Mouse (Mus musculus) hindbrain, postnatal 0 days (tissue): Measurements from ENCODE around the gene Myf5. TPM values are rescaled to one million over a fixed set of nuclear protein-coding genes. Genes with fewer than 3 reads are reported as not detected.

Experiments
- ATAC-seq: fragments of 200-750 bp; cut with Nextera tagmentation; 2 replicates; pipeline ENCODE4 v1.8.0; 2017; ENCODE audit warnings: mild to moderate bottlenecking, moderate TSS enrichment, moderate library complexity
- DNase-seq: peaks from one replicate; pipeline ENCODE4 v3.0.0-alpha.2; 2015; ENCODE audit warnings: low spot score
- H3K27ac ChIP-seq: fragments of 300-500 bp; sonication (generic); 2 replicates; pipeline ENCODE4 v1.5.1; 2014; ENCODE audit warnings: mild to moderate bottlenecking
- H3K27me3 ChIP-seq: fragments of 300-500 bp; sonication (generic); 2 replicates; pipeline ENCODE4 v1.6.1; 2014; ENCODE audit warnings: low read length, mixed read lengths; ENCODE audit not compliant: insufficient read depth
- H3K36me3 ChIP-seq: fragments of 300-500 bp; sonication (generic); 2 replicates; pipeline ENCODE4 v1.6.1; 2014; ENCODE audit warnings: low read length, mixed read lengths; ENCODE audit not compliant: insufficient read depth
- H3K4me1 ChIP-seq: fragments of 300-500 bp; sonication (generic); 2 replicates; pipeline ENCODE4 v1.6.1; 2014; ENCODE audit warnings: antibody characterized with exemption, low read length, mixed read lengths; ENCODE audit not compliant: insufficient read depth
- H3K4me2 ChIP-seq: fragments of 300-500 bp; sonication (generic); 2 replicates; pipeline ENCODE4 v1.6.1; 2014; ENCODE audit warnings: low read depth, mild to moderate bottlenecking, low read length, moderate library complexity, mixed read lengths
- H3K4me3 ChIP-seq: fragments of 300-500 bp; sonication (generic); 2 replicates; pipeline ENCODE4 v1.5.1; 2014; ENCODE audit warnings: low read length
- H3K9ac ChIP-seq: fragments of 300-500 bp; sonication (generic); replicated peaks from 2 replicates; pipeline ENCODE4 v1.6.1; 2014; ENCODE audit warnings: mild to moderate bottlenecking, low read length, moderate library complexity, mixed read lengths
- H3K9me3 ChIP-seq: fragments of 300-500 bp; sonication (generic); 2 replicates; pipeline ENCODE4 v1.6.1; 2016; ENCODE audit warnings: low read length, mixed read lengths
- CTCF ChIP-seq: IDR thresholded peaks from 2 replicates; pipeline ENCODE4 v1.5.1; 2016; ENCODE audit warnings: antibody characterized with exemption, control low read depth, low read depth
- WGBS: fragments of 180-500 bp; shearing (Covaris S2); extraction: QIAGEN DNeasy Blood & Tissue Kit; methylation state at CpG from one replicate; pipeline ENCODE4 v1.1.7; 2014; 5-methylcytosine and 5-hydroxymethylcytosine counted together
- polyA plus RNA-seq: library from polyadenylated mRNA; unstranded; fragments of >200 nt; fragmentation: Nextera tagmentation; extraction: Ambion mirVana; gene quantifications from 2 replicates; pipeline ENCODE4 v1.2.1, GENCODE M21; 2015
- total RNA-seq: library from RNA; depleted of rRNA; stranded (reverse); fragments of >200 nt; gene quantifications from 2 replicates; pipeline ENCODE4 v1.2.3, GENCODE M21; 2014; rRNA removed

The Myf5 gene
- total RNA-seq (not detected in 2 replicates), polyA plus RNA-seq (not detected in 2 replicates)

DNA sequence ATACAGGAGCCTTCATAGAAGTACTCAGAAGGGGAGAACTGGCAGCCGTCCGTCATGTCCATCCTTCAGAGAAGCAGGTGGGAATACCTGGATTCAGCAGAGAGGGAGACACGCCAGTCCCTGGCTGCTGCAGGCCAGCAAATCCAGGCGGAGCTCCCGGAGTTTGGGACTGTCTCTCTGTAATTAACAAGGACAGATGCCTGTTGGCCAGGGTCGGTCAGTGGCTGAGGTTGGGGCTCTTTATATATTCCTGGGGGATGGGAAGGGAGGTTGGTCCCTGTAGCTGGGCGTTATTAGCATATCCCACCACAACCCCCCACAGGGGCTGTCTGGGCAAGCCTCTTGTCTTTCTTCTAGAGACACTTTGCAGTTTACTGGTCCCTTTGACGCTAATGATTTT, at the start of gene Myf5:
TSS of gene Myf5 (minus strand) at position 265 of the 400 bp plus-strand sequence.
- no peaks in the 10 kb centered on the region for H3K27me3 ChIP-seq
- ATAC-seq (no peak), DNase-seq (no peak)
- no peaks in the 10 kb centered on the region for H3K4me1 ChIP-seq
- no peak within 1 kb of the TSS for H3K9ac ChIP-seq
- no peak within 1 kb of the TSS for H3K4me2 ChIP-seq
- H3K4me3 ChIP-seq: no peak within 1 kb of the TSS
- no peaks in the 10 kb centered on the region for H3K9me3 ChIP-seq
- H3K27ac ChIP-seq: no peak within 1 kb of the TSS
- H3K36me3 ChIP-seq: no peaks in the 10 kb centered on the region
- WGBS: 79% methylated on average over 8 of the region's 8 CpGs
- TF ChIP-seq CTCF: no peak

DNA sequence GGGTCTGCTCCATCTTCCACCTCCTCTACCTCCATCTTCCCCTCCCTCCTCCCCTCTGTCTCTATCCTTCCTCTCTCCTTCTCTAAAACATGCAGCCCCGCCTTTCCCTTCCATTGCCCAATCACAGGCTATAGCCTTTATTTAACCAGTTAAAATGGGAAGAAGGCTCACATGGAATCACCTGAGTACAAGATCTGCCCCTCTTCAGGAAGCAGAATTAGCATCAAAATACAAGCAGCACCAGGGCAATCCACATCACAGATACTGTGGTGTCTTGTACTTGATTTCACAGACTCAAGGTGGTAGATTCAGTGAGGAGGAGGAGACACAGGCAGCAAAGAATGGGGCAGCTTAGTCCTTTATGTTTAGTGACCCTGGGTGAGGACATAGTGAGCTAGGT, 42.8 kb upstream of the Myf5 start:
- Histone ChIP-seq H3K4me3 (no peak overlapping the region), H3K9me3 (no peaks in the 10 kb centered on the region), H3K9ac (no peak overlapping the region), H3K4me2 (no peak overlapping the region), H3K36me3 (no peaks in the 10 kb centered on the region), H3K4me1 (no peaks in the 10 kb centered on the region), H3K27me3 (no peaks in the 10 kb centered on the region), H3K27ac (no peak overlapping the region)
- DNase-seq (no peak), ATAC-seq (no peak)
- TF ChIP-seq CTCF: no peak
- 81% methylated on average over 1 of the region's 1 CpGs for WGBS

- Histone ChIP-seq H3K4me3 (no peak overlapping the region), H3K36me3 (no peaks in the 10 kb centered on the region), H3K9ac (no peak overlapping the region), H3K4me2 (no peak overlapping the region), H3K4me1 (no peaks in the 10 kb centered on the region), H3K9me3 (no peaks in the 10 kb centered on the region), H3K27ac (no peak overlapping the region), H3K27me3 (no peaks in the 10 kb centered on the region)
- WGBS: 72% methylated on average over 5 of the region's 5 CpGs
- DNase-seq: peak; percentile 17
- no peak for TF ChIP-seq CTCF
- ATAC-seq: no peak
Measured at GRCm38 (mm10) chr10:107519216-107519615, 33.3 kb upstream of the Myf5 start.

DNA sequence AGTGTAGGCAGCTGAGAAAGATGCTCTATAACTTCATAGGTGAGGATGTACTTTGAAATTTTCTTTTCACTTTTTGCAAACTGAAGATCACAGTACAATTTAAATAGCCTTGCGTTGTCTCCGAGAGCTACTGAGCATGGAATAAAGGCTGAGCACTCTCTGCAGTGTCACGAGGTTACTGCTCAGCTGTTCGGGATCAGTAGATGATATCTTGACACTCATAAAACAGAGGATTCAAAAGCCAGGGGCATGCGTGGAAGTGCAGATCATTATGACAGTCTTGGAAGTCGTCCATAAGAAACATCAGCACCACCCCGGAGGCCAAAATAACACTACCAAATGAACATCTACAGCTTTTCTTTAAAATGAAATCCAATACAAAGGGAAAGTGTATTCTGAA, 30.7 kb upstream of the Myf5 start:
- TF ChIP-seq CTCF: no peak

GRCm38 (mm10) chr10:107514735-107515134, 28.8 kb upstream of the Myf5 start:
- Histone ChIP-seq H3K4me3 (no peak overlapping the region), H3K36me3 (no peaks in the 10 kb centered on the region), H3K4me1 (no peaks in the 10 kb centered on the region), H3K9me3 (no peaks in the 10 kb centered on the region), H3K9ac (no peak overlapping the region), H3K4me2 (no peak overlapping the region), H3K27me3 (no peaks in the 10 kb centered on the region), H3K27ac (no peak overlapping the region)
- WGBS: 88% methylated on average over 7 of the region's 7 CpGs
- no peak for DNase-seq
- no peak for ATAC-seq
- no peak for TF ChIP-seq CTCF

More for the DNA sequence above, 30.7 kb upstream of the Myf5 start:
- DNase-seq (no peak), ATAC-seq (no peak)
- Histone ChIP-seq H3K27me3 (no peaks in the 10 kb centered on the region), H3K9ac (no peak overlapping the region), H3K9me3 (no peaks in the 10 kb centered on the region), H3K4me1 (no peaks in the 10 kb centered on the region), H3K27ac (no peak overlapping the region), H3K36me3 (no peaks in the 10 kb centered on the region), H3K4me3 (no peak overlapping the region), H3K4me2 (no peak overlapping the region)
- WGBS: 71% methylated on average over 7 of the region's 7 CpGs

DNA sequence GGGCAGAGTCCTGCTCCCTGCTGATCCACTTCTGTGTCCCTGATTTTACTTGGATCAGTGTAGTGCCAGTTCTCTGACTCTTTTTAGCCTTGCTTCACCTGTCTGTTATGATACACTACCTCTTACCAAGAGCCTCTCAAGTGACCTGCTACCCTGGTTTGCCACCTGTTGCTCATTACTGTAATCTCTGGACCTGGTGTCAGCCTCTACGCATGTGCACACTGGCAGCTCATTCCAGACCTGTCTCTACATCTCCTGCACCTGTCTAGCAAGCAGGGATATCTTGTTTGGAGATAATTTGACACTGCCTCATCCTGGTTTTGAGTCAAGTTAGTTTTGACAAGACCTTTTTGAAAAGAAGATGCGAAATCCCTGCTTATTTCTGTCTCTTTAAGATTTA, 20.5 kb upstream of the Myf5 start:
- Histone ChIP-seq H3K9me3 (no peaks in the 10 kb centered on the region), H3K9ac (no peak overlapping the region), H3K36me3 (no peaks in the 10 kb centered on the region), H3K27me3 (no peaks in the 10 kb centered on the region), H3K4me3 (no peak overlapping the region), H3K4me2 (no peak overlapping the region), H3K27ac (no peak overlapping the region), H3K4me1 (no peaks in the 10 kb centered on the region)
- DNase-seq (no peak), ATAC-seq (no peak)
- TF ChIP-seq CTCF: no peak
- WGBS: 91% methylated on average over 2 of the region's 2 CpGs

- H3K4me3 ChIP-seq: no peak overlapping the region
- no peak overlapping the region for H3K4me2 ChIP-seq
- no peak overlapping the region for H3K27ac ChIP-seq
- H3K27me3 ChIP-seq: no peaks in the 10 kb centered on the region
- H3K9me3 ChIP-seq: no peaks in the 10 kb centered on the region
- H3K9ac ChIP-seq: no peak overlapping the region
- no peaks in the 10 kb centered on the region for H3K4me1 ChIP-seq
- ATAC-seq (no peak), DNase-seq (no peak)
- 82% methylated on average over 4 of the region's 4 CpGs for WGBS
- H3K36me3 ChIP-seq: no peaks in the 10 kb centered on the region
- no peak for TF ChIP-seq CTCF
Measured at GRCm38 (mm10) chr10:107503430-107503829, 17.5 kb upstream of the Myf5 start.
